Mouse (Mus musculus) kidney, postnatal 36 days (tissue): ENCODE measurements around the gene Pdzk1ip1.
A peak's percentile ranks its signal among the peaks of the same experiment; 100 is the strongest.

Experiments
- DNase-seq, 2 experiments: peaks; one replicate each; pipeline ENCODE4 v3.0.0; 2021 to 2022; ENCODE audit warnings: mixed read lengths in 2 of 2

The Pdzk1ip1 gene

GRCm38 (mm10) chr4:115088611-115089338, at the start of gene Pdzk1ip1:
Pdzk1ip1 (plus strand) TSS chr4:115088708.
- peak; percentile 85 to 92 for DNase-seq

- DNase-seq, result no peak
Observed at GRCm38 (mm10) chr4:115045621-115046020, 42.9 kb upstream of the Pdzk1ip1 start.

GRCm38 (mm10) chr4:115047750-115048149, 40.8 kb upstream of the Pdzk1ip1 start:
- DNase-seq, result peak; percentile 78 to 89

DNA sequence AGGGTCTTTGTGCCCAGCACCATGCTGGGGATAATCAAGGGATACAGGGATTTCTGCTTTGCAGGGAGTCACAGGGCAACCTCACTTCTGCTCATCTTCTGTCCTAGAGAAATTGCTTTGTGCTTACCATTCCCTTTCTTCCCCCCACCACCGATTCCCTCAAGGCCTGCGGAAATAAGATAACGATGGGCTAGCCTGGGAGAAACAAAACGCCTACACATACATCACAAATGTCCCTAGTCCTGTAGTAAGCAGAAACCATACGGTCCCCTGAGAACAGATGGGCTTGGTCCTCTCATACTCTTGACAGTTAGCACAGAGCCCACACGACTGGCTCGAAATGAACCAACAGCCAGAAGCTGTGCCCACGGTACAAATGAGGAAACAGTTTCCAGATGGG, 40.3 kb upstream of the Pdzk1ip1 start:
- no peak for DNase-seq

DNA sequence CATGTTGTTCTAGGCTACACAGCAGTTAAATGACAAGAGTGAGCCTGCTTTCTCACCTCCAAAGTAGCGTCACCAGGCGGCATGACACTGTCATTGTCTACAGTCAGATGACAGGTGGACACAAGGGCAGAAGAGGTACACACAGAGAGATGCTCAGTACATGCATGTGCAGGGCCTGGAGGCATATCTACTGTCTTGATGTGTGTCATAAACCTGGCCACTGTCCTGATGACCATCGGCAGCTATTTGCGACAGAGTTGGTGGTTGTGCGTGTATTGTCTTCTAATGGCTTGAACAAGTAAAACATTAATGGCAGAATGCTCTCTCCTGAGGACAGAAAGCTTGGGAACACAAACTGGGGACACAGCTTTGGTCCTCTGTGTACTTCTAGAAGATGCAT, 37.3 kb upstream of the Pdzk1ip1 start:
- no peak for DNase-seq

DNA sequence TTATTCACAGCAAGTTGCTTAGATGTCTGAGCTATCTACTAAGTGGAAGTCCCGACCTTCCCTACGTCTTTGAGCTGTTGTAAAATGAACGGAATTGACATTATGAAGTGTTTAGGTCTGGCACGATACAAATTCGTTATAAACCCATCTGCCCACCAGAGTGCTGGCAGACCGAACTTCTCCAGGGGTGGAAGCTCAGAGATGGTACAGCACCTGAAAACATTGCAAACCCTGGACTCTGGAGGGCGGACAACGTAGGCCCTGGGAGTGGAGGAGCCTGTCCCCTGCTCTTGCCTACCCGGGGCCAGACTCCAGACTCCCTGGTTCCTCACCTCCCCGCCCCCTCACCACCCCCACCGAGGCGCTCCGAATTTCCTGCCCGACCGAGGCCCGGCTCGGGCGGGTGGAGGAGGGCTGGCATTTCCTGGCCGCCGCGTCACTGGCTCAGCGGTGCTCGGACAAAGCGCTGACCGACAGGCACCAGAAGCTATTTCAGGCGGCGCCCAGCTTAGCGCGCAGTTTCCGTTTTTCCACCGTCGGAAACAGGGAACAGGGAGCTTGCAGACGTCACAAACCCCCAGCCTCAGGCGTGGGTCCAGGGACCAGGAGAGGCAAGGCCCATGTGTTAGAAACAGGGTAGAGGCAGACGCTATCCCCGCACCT, 36.0 kb upstream of the Pdzk1ip1 start:
- peak; percentile 84 to 86 for DNase-seq

GRCm38 (mm10) chr4:115055044-115055443, 33.5 kb upstream of the Pdzk1ip1 start:
- DNase-seq, result no peak

- DNase-seq, result no peak
Observed at GRCm38 (mm10) chr4:115055691-115056090, 32.8 kb upstream of the Pdzk1ip1 start.

DNA sequence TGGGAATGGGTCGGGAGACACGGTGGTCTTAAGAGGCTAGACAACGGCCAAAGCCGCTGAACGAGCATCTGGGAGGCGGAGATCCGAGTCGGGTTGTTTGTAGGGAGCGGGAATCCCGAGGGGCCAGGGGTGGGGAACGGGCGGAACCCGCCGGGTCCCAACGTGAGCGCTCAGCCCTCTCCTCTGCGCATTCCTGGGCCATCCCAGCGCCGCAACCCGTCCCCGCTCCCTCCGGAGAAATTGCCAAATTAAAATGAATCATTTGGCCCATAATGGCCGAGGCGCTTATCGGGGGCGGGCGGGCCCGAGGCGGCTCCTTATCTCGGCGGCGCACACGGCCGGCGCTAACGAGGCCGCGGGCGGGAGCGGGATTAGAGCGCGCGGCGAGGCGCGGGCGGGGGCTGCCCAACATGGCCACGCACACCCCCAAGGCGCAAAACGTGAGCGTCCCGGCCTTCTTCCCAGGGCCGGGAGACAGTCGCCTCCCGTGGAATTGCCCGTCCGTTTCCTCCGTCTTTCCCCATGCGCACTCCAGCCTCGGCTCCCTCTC, 32.1 kb upstream of the Pdzk1ip1 start, which contains the start of gene Tal1:
Tal1 (plus strand) TSS at position 56 of the 550 bp plus-strand sequence.
- DNase-seq, result peak in 1 of 2 experiments; percentile 54

DNA sequence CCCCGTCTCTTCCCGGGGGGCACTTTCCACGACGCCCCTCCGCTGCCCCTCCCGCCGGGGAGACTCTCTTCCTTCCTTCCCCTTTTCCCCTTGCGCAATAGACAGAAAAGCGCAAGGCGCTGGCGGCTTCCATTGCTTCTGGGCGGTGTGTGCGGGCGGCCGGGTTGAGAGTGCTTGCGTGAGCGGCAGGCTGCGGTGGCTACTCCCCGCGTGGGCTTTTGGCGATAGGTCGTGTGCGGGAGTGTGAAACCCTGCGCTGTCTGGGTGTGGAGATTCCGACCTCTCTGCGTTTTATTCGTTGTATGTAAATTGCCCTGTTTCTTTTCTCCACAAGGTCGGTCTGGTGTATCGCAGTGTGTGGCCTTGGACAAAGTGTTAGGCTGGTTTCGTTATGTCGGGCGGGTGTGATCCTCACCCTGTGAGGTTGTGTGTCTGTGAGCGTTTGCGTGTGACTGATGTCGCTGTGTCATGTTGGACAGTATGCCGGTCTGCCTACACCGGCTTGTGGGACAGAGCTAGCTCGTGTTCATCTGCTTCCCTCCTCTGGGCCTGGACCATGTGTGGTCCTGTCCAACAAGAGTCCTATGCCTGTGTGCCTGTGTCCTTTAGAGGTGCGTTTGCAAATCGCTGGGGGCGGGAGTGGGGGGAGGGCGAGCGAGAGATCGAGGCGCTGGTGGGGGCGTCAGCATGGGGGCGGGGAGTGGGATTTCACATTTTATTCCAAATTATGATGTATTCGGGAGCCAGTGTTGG, 31.4 kb upstream of the Pdzk1ip1 start:
- peak; percentile 60 to 72 for DNase-seq

DNA sequence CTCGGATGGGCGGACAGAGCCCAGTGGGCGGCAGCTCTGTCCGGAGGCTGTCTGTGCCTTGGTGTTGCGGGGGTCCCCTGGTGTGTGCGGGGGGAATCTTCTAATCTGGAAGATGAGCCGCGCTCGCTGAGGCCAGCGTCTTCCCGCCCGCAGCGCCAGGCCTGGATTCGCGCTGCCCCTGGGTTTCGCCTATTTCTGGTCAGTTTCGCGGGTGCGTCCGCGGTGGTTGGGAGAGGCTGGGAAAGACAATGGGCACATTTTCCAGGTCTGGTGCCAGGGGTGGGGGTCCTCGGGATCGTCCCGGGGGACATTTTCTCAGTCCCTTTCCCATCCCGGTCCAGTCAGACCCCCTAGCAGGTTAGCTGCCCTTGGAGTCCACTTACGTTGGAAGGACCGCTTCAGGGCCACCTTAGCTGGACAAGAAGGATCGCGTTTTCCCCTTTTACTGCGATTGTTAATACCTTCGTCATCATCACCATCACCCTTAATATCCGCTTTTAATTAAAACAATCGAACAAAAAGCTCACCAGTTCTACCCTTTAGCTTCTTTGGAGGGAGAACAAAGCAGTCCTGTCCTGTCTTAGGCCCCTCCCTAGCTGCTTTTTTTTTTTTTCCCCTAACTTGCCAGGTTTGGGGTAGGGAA, 30.7 kb upstream of the Pdzk1ip1 start:
- DNase-seq, result peak in 1 of 2 experiments; percentile 36

DNA sequence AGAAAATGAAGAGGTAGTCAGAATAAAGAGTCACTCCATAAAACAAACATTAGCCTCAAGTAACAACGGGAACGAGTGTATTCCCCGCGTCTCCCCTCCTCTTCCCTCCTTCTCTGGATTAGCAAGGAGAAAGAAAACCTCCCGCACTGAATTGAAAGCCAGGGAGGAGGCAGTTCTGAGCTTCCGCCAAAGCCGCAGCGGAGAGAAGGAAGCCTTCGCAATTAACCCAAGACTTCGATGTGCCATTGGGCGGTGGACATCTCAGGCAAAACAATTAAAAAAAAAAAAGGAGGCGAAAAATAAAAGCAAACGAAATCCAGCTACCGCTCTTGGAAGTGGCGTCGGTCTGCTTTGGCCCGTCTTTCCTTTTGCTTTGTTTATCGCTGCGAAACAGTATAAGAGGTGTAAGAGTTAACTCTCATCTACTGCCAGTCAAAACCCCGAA, 30.2 kb upstream of the Pdzk1ip1 start:
- DNase-seq, result peak in 1 of 2 experiments; percentile 55

GRCm38 (mm10) chr4:115058871-115059590, 29.5 kb upstream of the Pdzk1ip1 start:
- DNase-seq, result peak in 1 of 2 experiments; percentile 40

GRCm38 (mm10) chr4:115059871-115060270, 28.6 kb upstream of the Pdzk1ip1 start:
- DNase-seq, result peak; percentile 41 to 46

DNA sequence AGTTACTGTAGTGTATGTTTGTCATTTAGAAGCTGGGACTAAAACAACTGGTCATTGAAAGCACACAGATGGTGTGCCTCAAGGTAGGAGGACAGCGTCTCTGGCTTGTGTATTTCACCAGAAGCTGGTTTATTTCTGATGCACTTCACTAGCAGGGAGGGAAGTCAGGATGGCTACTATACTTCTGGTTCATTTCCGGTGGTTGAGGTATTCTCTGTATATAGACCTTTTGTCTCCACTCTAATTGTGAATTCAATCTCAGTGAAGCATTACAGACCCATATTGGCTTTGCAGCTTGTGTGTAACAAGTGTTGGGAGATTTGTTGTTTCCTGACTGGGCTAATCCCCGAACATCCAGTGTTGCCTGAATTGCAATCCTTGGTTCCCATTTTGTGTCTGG, 27.8 kb upstream of the Pdzk1ip1 start:
- no peak for DNase-seq

- no peak for DNase-seq
Observed at GRCm38 (mm10) chr4:115062540-115062874, 26.0 kb upstream of the Pdzk1ip1 start.

DNA sequence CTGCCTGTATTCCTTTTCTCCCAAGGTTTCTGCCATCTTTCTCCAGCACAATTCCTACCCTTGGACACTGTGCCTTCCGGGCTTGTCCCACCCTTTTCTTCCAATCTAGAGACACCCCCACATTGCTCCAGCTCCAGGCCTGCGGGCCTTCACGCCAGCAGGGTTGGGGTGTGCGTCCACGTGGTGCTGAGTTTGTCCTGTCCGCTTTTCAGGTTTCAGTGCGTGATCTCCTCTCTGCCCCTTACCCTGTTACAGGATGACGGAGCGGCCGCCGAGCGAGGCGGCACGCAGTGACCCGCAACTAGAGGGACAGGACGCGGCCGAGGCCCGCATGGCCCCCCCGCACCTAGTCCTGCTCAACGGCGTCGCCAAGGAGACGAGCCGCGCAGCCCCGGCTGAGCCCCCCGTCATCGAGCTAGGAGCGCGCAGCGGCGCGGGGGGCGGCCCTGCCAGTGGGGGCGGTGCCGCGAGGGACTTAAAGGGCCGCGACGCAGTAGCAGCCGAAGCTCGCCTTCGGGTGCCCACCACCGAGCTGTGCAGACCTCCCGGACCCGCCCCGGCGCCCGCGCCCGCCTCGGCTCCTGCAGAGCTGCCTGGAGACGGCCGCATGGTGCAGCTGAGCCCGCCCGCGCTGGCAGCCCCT, 25.5 kb upstream of the Pdzk1ip1 start:
- peak in 1 of 2 experiments; percentile 55 for DNase-seq

GRCm38 (mm10) chr4:115063518-115064239, 24.8 kb upstream of the Pdzk1ip1 start:
- no peak for DNase-seq

DNA sequence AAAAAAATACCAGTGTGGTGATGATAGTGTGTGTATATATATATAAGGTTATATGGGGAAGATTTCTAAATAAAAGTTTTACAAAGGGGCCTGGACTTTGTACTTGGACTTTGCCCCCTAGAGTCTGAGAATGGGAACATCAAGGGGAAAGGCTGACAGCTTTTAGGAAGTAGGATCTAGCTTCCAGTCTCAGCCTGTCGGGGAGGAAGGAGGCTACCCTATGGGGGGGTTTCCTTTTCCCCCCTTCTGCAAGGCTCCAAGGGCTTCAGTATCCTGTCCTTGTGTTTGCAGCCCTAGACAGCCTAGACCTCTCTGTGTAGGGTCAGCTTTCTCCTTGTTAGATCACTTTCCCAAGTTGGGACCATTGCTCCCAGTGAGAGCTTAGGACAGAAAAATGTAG, 16.8 kb upstream of the Pdzk1ip1 start:
- no peak for DNase-seq

GRCm38 (mm10) chr4:115074789-115075188, 13.7 kb upstream of the Pdzk1ip1 start:
- DNase-seq, result no peak
